Mouse (Mus musculus) urinary bladder, postnatal 0 days (tissue): ENCODE results near the gene Kiss1. TPM values are rescaled to one million over a fixed set of nuclear protein-coding genes. Genes with fewer than 3 reads are reported as not detected.

Source experiments
- polyA plus RNA-seq: library from polyadenylated mRNA; unstranded; fragments of >200 nt; fragmentation: Nextera tagmentation; extraction: Ambion mirVana; gene quantifications from 2 replicates; pipeline ENCODE4 v1.2.1, GENCODE M21; 2015

Kiss1 gene
- not detected in 2 replicates for polyA plus RNA-seq

DNA sequence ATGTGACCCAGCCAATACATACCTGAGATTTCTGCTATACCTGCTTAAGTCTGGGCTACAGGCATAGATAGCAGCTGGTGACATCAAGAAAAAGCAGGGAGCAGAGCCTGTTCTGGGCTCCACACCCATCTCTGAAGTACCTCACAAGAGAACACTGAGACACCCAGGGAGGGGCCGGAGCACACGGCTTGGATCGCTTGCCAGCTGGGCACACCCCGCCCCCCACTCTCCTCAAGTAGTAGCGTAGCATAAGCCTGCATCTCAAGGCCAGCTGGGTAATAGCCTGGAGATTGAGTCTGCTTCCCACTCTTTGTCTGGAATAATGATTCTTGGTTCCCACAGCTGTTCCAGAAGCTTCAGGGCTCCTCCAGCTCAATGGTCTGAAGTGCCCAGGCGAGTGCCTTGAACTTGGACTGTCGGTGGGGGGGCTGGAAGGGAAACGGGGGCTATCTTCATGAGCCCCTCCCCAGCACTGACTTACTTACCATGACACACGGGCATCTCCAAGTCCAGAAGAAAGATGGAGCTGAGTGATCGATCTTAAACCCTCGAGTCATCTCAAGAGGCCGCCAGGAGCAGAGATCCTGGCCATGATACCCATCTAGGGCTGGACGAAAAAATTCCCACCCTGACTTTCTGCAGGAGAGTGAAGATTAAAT is at the start of gene Kiss1:
Gene Kiss1 (plus strand): TSS at position 609 of the 659 bp plus-strand sequence.

GRCm38 (mm10) chr1:133309652-133310267 is 11.9 kb upstream of the Kiss1 start, which contains the start of gene Golt1a:
Golt1a (plus strand) TSS chr1:133309800.

DNA sequence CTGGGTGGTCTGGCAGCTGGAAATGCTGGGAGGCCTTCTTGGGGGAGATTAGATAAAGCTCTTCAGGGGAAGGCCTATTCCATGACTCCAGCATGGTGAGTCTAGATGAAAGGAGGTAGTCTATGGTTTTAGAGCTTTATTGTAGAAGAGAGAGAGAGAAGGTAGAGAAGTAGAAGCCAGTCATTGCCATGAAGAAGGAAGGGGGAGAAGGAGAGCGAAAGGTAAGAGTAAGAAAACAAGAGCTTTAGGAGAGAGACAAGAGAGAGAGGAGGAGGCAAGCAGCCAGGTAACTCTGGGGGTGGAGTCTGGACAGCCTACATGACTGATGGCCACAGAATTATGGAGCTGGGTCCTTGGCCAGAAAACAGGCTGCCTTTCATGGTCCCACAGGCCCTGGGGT is 28.5 kb downstream of the Kiss1 start, which contains the start of gene Ren1:
Gene Ren1 (plus strand): TSS at position 301 of the 400 bp plus-strand sequence.

GRCm38 (mm10) chr1:133363276-133364021 is 41.8 kb downstream of the Kiss1 start, which contains the start of gene Etnk2:
Etnk2 (plus strand) TSS chr1:133363572.

Other genes starting within 250 kb of the Kiss1 start
- 21.4 and 22.9 TPM in 2 replicates for gene Ppp1r15b, start 190.7 kb upstream of the Kiss1 start, polyA plus RNA-seq
- gene Plekha6, start 157.7 kb upstream of the Kiss1 start, polyA plus RNA-seq: 10.3 and 10.5 TPM in 2 replicates
- gene Golt1a, start 12.1 kb upstream of the Kiss1 start, polyA plus RNA-seq: 3.1 and 4.3 TPM in 2 replicates
- gene Ren1, start 28.6 kb downstream of the Kiss1 start, polyA plus RNA-seq: 0.51 and 3.5 TPM in 2 replicates
- gene Etnk2, start 41.7 kb downstream of the Kiss1 start, polyA plus RNA-seq: 0.78 and 1.1 TPM in 2 replicates
- gene Sox13, start 102.5 kb downstream of the Kiss1 start, polyA plus RNA-seq: 3.3 and 3.4 TPM in 2 replicates